Mouse (Mus musculus) induced T-regulatory cell, adult 2 months (primary cell): Measurements from ENCODE around the gene Psip1.
"Not testable (repeated sequence)": the region's sequence is repeated elsewhere in the genome, so short reads cannot be mapped to it uniquely, and the experiment has no call there.

Experiments
- DNase-seq: peaks from one replicate; pipeline ENCODE4 v3.0.0-alpha.2; 2012; ENCODE audit warnings: low read depth

Gene Psip1

DNA sequence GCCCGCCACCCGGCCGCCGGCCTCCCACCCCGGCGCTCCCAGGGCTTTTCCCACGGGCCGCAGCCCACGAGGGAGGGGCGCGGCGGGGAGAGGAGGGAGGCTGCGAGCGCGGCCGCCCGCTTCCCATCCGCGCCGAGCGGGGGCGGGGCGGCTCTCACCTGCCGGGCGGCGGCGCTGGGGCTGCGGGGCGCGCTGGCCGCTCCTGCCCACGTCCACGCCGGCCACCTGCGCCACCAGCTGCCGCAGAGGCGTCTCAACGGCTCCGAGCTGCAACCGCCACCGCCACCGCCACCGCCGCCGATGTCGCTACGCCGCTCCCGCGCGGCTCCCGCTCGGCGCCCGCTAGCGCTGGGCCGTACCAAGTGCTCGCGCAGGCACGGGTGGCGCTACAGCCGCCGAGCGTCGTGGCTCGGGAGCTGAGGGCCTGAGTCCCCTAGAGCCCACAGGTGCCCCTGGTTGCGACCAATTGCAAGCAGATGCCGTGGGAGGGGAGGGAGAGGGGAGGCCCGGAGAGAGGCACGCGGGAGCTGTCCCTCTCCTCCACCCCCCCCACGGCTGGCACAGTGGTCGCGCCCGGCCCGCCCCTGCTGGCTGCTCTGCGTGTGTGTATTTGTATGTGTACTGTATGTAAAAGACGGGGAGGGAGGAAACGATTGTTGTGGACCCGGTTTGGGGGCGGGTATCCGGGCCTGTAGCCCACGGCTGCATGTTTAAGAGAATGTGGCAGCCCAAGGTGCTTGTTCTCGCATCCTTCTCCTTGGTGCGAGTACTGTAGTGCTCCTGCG, at the start of gene Psip1:
Gene Psip1, minus strand, starts transcription at position 343 of the 785 bp plus-strand sequence.
- DNase-seq, result peak; percentile 93

DNA sequence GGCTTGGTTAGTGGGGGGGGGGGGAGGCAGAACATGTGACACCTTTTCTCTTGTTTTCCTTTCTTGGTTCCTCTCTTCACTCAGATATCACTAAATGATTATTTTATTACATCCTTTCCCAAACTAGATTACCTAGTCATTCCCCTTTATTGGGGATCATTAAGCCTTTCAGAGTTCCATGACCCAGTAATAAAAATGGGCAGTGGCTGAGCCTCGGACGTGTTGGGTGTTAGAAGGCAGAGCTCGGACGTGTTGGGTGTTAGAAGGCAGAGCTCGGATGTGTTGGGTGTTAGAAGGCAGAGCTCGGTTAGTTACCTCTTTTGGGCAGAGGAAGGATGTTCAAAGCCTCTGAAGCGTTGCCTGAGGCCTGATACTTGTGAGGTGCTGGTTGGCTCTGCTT, 47.8 kb upstream of the Psip1 start:
- no peak for DNase-seq

DNA sequence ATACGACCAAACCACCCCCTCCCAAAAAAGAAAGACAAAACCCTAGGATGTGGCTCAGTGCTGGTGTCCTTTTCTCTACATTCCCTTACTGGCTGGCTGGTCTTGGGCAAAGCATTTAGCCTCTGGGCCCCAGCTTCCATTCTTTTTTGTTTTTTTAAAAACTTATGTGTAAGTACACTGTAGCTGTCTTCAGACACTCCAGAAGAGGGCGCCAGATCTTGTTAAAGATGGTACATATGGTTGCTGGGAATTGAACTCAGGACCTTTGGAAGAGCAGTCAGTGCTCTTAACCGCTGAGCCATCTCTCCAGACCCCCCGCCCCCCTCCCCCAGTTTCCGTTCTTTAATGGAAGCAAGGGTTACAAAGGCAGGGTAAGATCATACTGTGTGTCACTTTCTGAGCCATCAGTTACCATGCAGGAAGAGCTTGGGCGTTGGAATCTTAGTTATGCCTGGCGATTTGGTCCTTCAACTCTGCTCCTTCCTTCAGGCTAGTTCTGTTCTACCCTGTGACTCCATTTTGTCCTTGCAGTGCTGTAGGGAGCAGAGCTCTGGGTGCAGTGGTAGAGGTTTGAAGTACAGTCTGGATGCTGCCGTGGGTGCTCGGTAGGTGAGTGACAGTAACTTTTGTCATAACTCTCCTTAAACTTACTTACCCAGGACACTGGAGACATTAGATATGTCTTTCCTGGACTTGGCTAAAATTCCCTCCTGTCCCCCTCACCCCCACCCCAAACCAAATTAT, 47.1 kb upstream of the Psip1 start:
- DNase-seq, result peak; percentile 35

DNA sequence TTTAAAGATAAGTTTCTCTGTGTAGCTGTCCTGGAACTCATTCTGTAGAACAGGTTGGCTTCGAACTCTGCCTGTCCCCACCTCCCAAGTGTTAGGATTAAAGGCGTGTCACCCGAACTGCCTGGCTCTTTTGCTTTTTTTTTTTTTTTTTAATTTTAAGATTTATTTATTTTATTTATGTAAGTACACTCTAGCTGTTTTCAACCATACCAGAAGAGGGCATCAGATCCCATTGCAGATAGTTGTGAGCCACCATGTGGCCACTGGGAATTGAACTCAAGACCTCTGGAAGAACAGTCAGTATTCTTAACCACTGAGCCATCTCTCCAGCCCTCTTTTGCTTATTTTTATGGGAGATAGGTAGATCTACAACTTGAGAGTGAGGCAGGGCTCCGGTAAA, 43.8 kb upstream of the Psip1 start:
- DNase-seq, result peak; percentile 34

DNA sequence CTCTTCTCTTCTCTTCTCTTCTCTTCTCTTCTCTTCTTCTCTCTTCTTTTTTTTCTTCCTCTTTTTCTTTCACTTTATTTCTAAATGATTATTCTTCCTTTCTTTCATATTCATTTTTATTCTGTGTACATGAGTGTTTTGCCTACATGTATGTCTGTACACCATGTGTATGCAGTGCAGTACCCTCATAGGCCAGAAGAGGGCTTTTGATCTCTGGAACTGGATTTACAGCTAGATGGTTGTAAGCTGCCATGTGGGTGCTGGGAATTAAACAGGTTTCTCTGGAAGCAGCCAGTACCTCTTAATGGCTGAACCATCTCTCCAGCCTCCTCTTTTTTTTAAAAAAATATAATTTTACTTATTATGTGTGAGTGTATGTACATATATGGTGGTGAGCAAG, 41.7 kb upstream of the Psip1 start:
- DNase-seq, result peak; percentile 86

DNA sequence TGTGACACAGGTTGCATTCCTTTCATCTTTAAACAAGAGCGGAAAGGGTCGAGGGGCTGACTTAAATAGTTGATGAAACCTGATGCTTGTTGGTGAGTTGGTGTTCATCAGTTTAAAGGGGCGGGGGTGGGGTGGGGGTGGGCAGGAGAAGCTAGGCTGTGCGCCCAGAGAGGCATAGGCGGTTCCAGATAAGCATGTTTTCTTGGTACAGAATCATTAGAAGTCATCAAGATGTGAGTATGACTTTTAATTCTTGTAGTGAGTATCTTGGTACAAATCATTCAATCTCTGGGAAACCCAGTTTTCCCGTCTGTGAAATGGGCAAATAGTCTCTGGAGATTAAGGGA, 40.7 kb upstream of the Psip1 start:
- no peak for DNase-seq

DNA sequence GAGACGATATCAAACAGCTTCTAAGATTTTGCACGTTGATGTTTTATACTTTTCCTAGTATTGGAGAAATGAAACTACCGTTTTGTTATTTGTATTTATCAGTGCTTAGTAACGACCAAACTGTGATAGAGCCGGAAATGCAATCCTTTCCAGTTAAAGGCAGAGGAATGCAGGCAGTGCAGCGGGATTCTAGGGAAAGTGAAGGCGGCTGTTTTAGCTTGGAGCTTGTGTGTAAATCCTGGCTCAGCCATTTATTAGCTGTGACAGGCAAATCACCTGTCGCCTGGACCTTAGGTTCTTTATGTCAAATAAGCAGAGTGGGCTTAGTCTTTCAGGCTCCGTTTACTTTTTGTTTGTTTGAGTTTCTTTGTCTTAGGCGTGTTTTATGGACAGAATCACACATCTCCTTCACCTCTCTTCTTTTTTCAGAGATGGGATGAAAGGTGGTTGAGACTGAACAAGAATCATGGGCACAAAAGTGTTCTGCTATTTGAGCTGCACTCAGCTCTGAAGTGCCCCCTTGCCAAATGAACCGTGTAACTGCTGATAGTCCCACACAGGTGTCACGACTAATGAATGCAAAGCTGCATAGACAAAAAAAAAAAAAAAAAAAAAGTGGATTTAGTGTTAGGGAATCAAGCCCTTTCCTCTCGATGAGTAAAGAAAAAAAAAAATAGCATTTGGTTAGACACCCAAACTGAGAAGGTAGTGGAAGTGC, 40.2 kb upstream of the Psip1 start:
- DNase-seq, result no peak

DNA sequence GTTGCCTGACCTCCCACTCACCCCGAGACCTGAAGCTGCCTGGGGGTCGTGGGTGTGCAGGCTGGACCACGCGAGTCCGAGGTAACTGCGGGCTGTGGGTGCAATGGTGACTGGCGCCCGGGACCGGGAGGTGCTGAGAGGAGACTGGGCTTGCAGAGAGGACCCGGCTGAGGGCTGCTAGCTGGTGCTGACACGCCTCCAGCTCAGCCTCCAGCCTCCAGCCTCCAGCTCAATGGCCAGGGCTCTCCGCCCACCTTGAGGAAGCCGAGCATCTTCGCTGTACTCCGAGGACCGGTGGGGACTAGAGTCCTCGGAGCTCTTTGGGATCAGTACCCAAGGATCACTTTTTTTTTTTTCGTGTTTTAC, 39.4 kb upstream of the Psip1 start:
- no peak for DNase-seq

DNA sequence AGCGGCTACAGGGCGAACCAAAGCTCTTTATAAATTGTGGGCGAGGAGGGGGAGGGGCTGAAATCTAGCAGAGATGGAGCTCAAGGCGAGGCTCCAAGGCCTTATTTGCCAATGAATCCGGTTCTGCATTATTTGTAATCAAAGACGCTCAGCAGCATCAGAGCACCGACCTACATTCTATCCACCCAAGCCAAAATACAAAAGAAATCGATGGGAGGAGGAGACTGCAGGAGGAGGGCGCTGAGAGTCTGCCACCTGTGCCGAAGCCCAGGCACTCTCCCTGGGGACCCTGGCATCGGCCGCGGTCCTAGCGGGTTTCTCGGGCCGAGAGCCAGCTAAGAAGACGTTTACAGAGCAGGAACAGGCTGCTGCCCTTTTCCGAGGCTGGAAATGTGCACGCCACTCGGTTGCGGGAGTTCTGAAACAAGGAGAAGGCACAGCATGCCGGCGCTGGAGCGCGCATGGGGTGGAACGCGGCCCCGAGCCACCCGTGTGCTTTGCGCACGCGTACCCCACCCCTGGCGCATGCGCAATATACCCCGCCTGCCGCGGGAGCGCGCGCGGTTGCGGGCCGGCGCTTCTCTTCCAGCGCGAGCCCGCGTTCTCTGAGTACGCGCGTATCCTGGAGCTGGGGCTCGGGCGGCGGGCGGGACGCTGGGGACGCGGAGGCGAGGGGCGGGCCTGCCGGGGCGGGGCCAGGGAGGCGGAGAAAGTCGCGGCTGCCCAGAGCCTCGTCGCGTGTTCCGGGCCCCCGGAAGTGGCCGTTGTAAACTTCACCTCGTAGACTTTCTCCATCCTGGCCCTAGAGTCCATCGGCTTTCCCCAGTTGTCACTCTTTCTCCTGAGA, 38.8 kb upstream of the Psip1 start, which contains the start of gene Ccdc171:
Gene Ccdc171, plus strand, starts transcription at position 703 of the 847 bp plus-strand sequence.
- peak; percentile 98 for DNase-seq

DNA sequence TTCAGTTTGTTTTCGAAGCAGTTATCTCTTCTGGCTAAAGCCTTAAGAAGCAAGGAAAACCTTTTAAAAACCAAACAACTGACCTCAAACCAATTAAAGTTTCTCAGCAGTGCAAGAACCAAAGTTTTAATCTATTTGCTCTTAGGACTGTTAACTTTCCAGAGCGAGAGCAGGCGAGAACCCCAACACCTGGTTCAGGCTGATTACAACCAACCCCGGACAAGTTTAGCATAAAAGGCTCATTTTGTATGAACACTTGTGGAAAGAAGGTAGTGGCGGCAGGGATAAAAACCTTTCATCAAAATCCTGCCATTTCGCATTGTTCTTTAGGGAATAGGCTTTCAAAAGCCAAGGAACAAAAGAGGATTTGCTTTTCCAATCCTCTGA, 38.2 kb upstream of the Psip1 start:
- no peak for DNase-seq

DNA sequence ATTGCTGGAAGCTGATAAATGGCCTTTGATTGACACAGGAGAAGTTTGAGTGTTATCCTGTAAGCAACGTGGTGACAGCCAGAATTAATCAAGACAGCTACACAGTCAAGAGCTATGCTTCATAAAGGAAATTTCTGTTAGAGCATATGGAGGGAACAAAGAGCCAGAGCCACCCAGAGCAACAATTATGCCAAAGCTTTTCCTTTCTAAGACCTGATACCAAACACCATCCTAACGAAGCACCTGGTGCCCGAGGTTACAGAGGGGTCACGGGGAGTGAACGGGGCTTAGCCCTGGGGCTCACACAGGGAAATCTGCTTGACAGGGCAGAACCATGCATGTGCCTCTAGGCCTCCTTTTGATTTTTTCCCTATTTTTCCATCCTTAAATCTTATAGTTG, 35.8 kb upstream of the Psip1 start:
- no peak for DNase-seq

DNA sequence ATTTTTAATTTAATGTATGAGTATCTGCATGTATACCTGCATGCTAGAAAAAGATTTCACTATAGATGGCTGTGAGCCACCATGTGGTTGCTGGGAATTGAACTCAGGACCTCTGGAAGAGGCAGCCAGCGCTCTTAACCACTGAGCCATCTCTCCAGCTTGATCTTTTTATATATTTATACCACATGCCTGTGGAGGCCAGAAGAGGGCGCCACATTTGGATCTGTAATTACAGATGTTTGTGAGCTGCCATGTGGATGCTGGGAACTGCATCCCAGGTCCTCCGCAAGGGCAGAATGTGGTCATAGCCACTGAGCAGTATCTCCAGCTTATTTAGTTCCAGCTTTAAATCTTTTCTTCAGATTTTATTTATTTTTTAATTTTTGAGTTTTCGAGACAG, 34.0 kb upstream of the Psip1 start:
- DNase-seq, result peak; percentile 60

DNA sequence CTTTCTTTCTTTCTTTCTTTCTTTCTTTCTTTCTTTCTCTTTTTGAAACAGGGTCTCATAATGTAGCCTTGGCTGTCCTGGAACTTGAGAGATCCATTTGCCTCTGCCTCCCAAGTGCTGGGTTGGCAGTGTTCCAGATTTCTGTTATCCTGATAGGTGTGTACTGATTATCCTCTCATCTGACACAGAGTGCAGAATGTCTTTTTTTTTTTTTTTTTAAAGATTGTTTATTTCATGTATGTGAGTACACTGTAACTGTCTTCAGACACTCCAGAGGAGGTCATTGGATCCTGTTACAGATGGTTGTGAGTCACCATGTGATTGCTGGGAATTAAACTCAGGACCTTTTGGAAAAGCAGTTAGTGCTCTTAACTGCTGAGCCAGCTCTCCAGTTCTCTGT, 33.5 kb upstream of the Psip1 start:
- no peak for DNase-seq

DNA sequence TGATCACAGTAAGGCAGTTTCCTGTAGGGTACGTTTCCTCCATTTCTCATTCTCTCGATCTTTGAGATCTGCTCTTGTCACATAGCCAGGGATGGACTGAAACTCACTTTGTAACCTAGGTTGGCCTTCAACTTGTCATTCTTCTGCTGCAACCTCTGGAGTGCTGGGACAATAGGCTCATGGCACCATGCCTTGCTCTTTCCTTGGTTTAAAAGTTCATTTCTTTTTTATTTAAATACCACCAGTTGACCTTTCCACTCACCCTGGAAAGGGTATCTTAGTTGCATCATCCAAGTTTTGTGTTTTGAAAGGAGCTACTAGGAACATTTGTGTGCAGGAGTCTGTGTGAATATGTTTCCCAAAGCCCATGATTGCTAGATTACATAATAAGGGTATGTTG, 32.9 kb upstream of the Psip1 start:
- no peak for DNase-seq

DNA sequence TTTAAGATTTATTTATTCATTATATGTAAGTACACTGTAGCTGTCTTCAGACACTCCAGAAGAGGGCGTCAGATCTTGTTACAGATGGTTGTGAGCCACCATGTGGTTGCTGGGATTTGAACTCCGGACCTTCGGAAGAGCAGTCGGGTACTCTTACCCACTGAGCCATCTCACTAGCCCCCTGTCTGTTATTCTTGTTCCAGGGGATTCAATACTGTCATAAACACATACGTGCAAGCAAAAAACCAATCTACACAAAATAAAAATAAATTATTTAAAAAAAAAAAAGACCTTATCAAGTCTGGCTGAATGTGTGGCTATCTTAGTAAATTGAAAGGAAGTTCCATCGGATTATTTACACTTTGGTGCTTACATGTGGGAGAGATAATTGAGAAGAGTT, 29.9 kb upstream of the Psip1 start:
- not testable (repeated sequence) for DNase-seq

DNA sequence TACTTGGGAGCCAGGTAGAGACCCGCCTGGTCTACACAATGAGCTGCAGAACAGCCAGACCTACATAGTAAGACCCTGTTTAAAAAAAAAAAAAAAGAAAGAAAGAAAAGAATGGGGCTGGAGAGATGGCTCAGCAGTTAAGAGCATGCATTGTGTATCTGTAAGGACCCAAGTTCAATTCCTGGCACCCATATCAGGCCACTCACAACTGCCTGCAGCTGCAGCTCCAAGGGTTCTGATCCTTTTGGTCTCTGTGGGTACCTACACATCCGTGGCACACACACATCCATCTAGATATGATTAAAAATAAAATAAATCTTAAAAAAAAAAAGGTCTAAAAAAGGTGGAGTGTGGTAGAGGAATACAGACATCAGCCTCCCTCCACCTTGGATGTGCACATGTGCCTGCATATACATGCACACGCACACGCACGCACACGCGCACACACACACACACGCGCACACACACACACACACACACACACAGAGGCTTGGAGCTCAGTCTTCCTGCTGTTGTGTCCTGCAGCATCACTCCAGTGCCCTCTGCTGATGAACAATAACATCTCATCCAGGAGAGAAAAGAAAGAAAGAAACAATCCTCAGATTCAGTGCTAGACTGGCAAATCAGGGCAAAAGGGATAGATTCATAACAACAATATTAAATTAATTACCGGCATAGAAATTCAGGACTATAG, 28.9 kb upstream of the Psip1 start:
- DNase-seq, result peak; percentile 39

DNA sequence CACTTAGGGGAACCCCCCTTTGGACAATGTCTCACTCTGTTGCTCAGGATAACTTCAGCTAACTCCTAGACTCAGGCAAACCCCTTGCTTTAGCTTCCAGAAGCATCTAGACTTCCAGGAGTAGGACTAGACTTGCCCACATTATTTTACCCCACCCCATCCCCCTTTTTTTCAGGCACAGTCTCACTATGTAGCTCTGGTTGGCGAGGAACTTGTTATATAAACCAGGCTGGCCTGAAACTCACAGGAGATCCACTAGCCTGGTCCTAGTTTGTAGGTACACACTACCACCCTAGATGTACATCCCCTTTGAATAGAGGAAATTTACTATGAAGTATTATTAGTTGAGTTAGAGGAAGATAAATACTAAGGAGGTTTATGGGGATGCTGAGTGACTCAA, 27.9 kb upstream of the Psip1 start:
- no peak for DNase-seq

DNA sequence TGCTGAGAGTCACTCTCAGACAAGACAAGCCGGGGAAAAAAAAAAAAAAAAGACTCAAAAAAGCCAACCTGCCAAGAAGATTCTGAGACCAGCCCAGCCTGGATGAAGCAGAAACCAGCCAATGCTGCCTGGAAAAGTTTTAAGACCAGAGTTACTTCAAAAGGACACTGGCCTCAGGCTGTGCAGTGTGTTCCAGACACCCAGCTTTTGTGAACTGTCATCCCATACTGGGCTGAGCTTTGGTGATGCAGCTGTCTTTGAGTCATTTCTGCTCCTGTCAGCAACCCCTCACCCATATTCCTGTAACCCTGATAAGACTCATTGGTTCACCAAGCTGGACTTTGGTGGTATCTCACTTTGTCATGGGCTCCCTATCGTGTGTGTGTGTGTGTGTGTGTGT, 26.4 kb upstream of the Psip1 start:
- DNase-seq, result peak; percentile 35

DNA sequence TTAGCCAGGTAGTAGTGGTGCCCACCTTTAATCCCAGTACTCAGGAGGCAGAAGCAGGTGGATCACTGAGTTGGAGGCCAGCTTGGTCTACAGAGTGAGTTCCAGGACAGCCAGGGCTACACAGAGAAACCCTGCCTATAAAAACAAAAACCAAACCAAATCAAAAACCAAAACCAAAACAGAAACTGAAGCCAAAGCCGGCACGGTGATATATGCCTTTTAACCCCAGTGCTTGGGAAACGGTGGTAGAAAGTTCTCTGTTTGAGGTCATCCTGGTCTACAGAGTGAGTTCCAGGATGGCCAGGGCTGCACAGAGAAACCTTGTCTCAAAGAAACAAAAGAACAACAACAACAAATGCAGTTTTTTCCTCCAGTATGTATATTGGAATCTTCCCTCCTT, 26.0 kb upstream of the Psip1 start:
- peak; percentile 67 for DNase-seq

DNA sequence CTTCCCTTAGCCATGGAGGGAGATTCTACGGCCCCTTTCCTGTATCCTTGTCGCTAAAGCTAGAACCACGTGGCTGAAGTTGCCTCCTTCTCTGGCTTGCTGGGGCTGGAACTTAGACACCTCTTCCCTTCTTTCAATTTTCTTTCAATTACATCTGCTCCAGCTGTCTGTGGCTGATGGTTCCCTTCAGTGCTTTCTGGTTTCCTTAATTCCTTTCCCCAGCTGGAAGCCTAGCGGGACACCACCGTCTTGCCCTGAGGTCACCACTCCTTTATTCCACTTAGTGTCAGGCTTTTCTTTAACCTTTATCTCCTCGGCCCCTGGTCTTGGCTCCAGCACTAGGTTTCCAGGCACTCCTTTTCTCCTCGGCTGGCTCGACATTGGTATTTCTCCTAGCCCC, 24.8 kb upstream of the Psip1 start:
- no peak for DNase-seq

DNA sequence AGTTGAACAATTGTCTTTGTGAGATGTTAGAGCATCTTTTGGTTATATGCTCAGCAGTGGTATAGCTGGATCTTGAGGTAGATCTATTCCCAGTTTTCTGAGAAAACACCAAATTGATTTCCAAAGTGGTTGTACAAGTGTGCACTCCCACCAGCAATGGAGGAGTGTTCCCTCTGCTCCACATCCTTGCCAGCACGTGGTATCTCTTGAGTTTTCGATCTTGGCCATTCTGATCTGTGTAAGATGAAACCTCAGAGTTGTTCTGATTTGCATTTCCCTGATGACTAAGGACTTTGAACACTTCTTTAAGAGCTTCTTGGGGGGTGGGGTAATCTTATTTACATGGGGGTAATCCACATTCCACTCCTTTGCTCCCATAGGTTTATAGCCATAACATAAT, 23.3 kb upstream of the Psip1 start:
- DNase-seq, result no peak

DNA sequence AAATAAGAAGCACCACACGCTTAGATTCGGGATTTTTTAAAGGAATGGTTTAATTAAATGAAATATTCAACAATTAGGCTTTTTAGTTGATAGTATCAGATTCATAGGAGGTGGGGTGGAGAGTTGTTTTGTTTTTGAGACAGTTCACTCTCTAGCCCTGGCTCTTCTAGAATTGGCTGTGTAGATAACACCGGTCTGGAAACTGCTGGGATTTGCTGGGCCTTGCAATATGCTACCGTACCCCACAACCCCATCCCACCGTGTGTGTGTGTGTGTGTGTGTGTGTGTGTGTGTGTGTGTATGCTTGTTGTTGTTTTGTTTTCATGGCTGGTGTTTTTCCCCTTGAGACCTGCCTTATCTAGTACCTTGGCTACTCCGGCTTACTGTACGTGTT, 14.8 kb upstream of the Psip1 start:
- DNase-seq, result no peak
